Mouse (Mus musculus) heart, embryonic 16.5 days (tissue): ENCODE results near the gene Tor1b. TPM values are rescaled to one million over a fixed set of nuclear protein-coding genes. Genes with fewer than 3 reads are reported as not detected.
"Not testable (repeated sequence)": the region's sequence is repeated elsewhere in the genome, so short reads cannot be mapped to it uniquely, and the experiment has no call there.

ENCODE experiments used
- ATAC-seq: fragments of 200-750 bp; cut with Nextera tagmentation; replicated peaks from 2 replicates; pipeline ENCODE4 v1.8.0; 2017; ENCODE audit warnings: moderate number of reproducible peaks; ENCODE audit not compliant: insufficient read depth, low FRiP score; ENCODE audit errors: extremely low read depth
- H3K27ac ChIP-seq: fragments of 300-500 bp; sonication (generic); 2 replicates; pipeline ENCODE4 v1.5.1; 2014; ENCODE audit warnings: mild to moderate bottlenecking, low read length, control low read depth, moderate library complexity
- H3K27me3 ChIP-seq: fragments of 300-500 bp; sonication (generic); 2 replicates; pipeline ENCODE4 v1.6.1; 2014; ENCODE audit warnings: low read length, mixed read lengths; ENCODE audit not compliant: control insufficient read depth, insufficient read depth
- H3K36me3 ChIP-seq: fragments of 300-500 bp; sonication (generic); 2 replicates; pipeline ENCODE4 v1.6.1; 2014; ENCODE audit not compliant: control insufficient read depth, insufficient read depth
- H3K4me1 ChIP-seq: fragments of 300-500 bp; sonication (generic); 2 replicates; pipeline ENCODE4 v1.6.1; 2014; ENCODE audit warnings: low read length, mixed read lengths; ENCODE audit not compliant: control insufficient read depth, insufficient read depth
- H3K4me2 ChIP-seq: fragments of 300-500 bp; sonication (generic); 2 replicates; pipeline ENCODE4 v1.6.1; 2014; ENCODE audit warnings: low read depth, mild to moderate bottlenecking, control low read depth, low read length
- H3K4me3 ChIP-seq: fragments of 300-500 bp; sonication (generic); 2 replicates; pipeline ENCODE4 v1.5.1; 2014; ENCODE audit warnings: mild to moderate bottlenecking, control low read depth, low read length
- H3K9ac ChIP-seq: fragments of 300-500 bp; sonication (generic); 2 replicates; pipeline ENCODE4 v1.6.1; 2014; ENCODE audit warnings: low read length, control low read depth
- H3K9me3 ChIP-seq: fragments of 300-500 bp; sonication (generic); replicated peaks from 2 replicates; pipeline ENCODE4 v1.6.1; 2016; ENCODE audit warnings: low read length; ENCODE audit not compliant: control insufficient read depth
- WGBS: fragments of 180-500 bp; shearing (Covaris S2); extraction: QIAGEN DNeasy Blood & Tissue Kit; methylation state at CpG from one replicate; pipeline ENCODE4 v1.1.7; 2014; 5-methylcytosine and 5-hydroxymethylcytosine counted together
- polyA plus RNA-seq: library from polyadenylated mRNA; unstranded; fragments of >200 nt; fragmentation: Nextera tagmentation; extraction: Ambion mirVana; gene quantifications from 2 replicates; pipeline ENCODE4 v1.2.1, GENCODE M21; 2015

Gene Tor1b
- polyA plus RNA-seq, 1 experiment from 2014 or later = 26.3 TPM

- Histone ChIP-seq H3K36me3 (no peaks in the 10 kb centered on the region), H3K4me1 (no peaks in the 10 kb centered on the region), H3K27ac (no peak overlapping the region), H3K4me2 (no peak overlapping the region), H3K27me3 (no peaks in the 10 kb centered on the region), H3K9me3 (no peaks in the 10 kb centered on the region), H3K4me3 (no peak overlapping the region), H3K9ac (no peak overlapping the region)
- 48% methylated on average over 4 of the region's 4 CpGs for WGBS
- ATAC-seq = no peak
These were observed 14.2 kb upstream of the Tor1b start for GRCm38 (mm10) chr2:30938574-30938991.

- Histone ChIP-seq H3K27me3 (no peaks in the 10 kb centered on the region), H3K9ac (no peak overlapping the region), H3K36me3 (no peaks in the 10 kb centered on the region), H3K9me3 (no peaks in the 10 kb centered on the region), H3K4me1 (no peaks in the 10 kb centered on the region), H3K4me2 (no peak overlapping the region), H3K4me3 (no peak overlapping the region), H3K27ac (no peak overlapping the region)
- 86% methylated on average over 5 of the region's 5 CpGs for WGBS
- no peak for ATAC-seq
These were observed 11.2 kb upstream of the Tor1b start for GRCm38 (mm10) chr2:30941586-30941985.

GRCm38 (mm10) chr2:30942116-30942515, 10.6 kb upstream of the Tor1b start:
- not testable (repeated sequence) for ATAC-seq, H3K4me3 ChIP-seq, H3K9ac ChIP-seq, H3K9me3 ChIP-seq, H3K36me3 ChIP-seq, H3K27ac ChIP-seq, H3K4me1 ChIP-seq, H3K27me3 ChIP-seq
- 39% methylated on average over 7 of the region's 7 CpGs for WGBS
- peak overlapping the region; percentile 59; the same call in 1 of the 2 replicates for H3K4me2 ChIP-seq

- Histone ChIP-seq H3K4me3 (peak overlapping the region; percentile 48), H3K27me3 (no peaks in the 10 kb centered on the region), H3K9me3 (no peaks in the 10 kb centered on the region), H3K27ac (no peak overlapping the region), H3K4me1 (no peaks in the 10 kb centered on the region), H3K36me3 (no peaks in the 10 kb centered on the region), H3K4me2 (peak overlapping the region; percentile 59), H3K9ac (peak overlapping the region; percentile 57)
- WGBS = 21% methylated on average over 16 of the region's 16 CpGs
- no peak; the same call in 1 of the 2 replicates for ATAC-seq
These were observed 10.2 kb upstream of the Tor1b start for GRCm38 (mm10) chr2:30942603-30943011.

- H3K4me2 ChIP-seq = peak overlapping the region; percentile 83
- peak overlapping the region; percentile 85 for H3K27ac ChIP-seq
- ATAC-seq = no peak; the same call in 1 of the 2 replicates
- H3K4me3 ChIP-seq = peak overlapping the region; percentile 78
- H3K4me1 ChIP-seq = peaks cover 20% of the 10 kb centered on the region
- no peaks in the 10 kb centered on the region for H3K9me3 ChIP-seq
- peaks cover 17% of the 10 kb centered on the region for H3K36me3 ChIP-seq
- no peaks in the 10 kb centered on the region for H3K27me3 ChIP-seq
- peak overlapping the region; percentile 87 for H3K9ac ChIP-seq
- WGBS = 28% methylated on average over 5 of the region's 5 CpGs
These were observed 319 bp upstream of the Tor1b start for GRCm38 (mm10) chr2:30952457-30952823.

GRCm38 (mm10) chr2:30954797-30955196, 2.0 kb downstream of the Tor1b start:
- Histone ChIP-seq H3K4me2 (no peak overlapping the region), H3K9ac (no peak overlapping the region), H3K4me3 (no peak overlapping the region), H3K4me1 (peaks cover 20% of the 10 kb centered on the region), H3K27ac (no peak overlapping the region), H3K27me3 (no peaks in the 10 kb centered on the region), H3K9me3 (no peaks in the 10 kb centered on the region), H3K36me3 (peaks cover 40% of the 10 kb centered on the region)
- WGBS = 53% methylated on average over 6 of the region's 6 CpGs
- ATAC-seq = no peak

- peaks cover 61% of the 10 kb centered on the region for H3K36me3 ChIP-seq
- H3K9me3 ChIP-seq = no peaks in the 10 kb centered on the region
- H3K4me2 ChIP-seq = no peak overlapping the region
- no peak overlapping the region for H3K9ac ChIP-seq
- H3K27ac ChIP-seq = no peak overlapping the region
- H3K4me3 ChIP-seq = no peak overlapping the region
- no peak for ATAC-seq
- no peaks in the 10 kb centered on the region for H3K27me3 ChIP-seq
- WGBS = 80% methylated on average over 4 of the region's 4 CpGs
- peaks cover 17% of the 10 kb centered on the region for H3K4me1 ChIP-seq
These were observed 4.8 kb downstream of the Tor1b start for GRCm38 (mm10) chr2:30957511-30957910.

- 87% methylated on average over 14 of the region's 14 CpGs for WGBS
- Histone ChIP-seq H3K36me3 (peaks cover 74% of the 10 kb centered on the region), H3K4me1 (peaks cover 13% of the 10 kb centered on the region), H3K4me3 (no peak overlapping the region), H3K9me3 (no peaks in the 10 kb centered on the region), H3K4me2 (no peak overlapping the region), H3K27me3 (no peaks in the 10 kb centered on the region), H3K27ac (no peak overlapping the region), H3K9ac (no peak overlapping the region)
- no peak for ATAC-seq
These were observed 6.0 kb downstream of the Tor1b start for GRCm38 (mm10) chr2:30958726-30959125.

GRCm38 (mm10) chr2:30959856-30960255, 7.1 kb downstream of the Tor1b start:
- 49% methylated on average over 5 of the region's 5 CpGs for WGBS
- H3K4me1 ChIP-seq = peaks cover 2% of the 10 kb centered on the region
- H3K4me3 ChIP-seq = no peak overlapping the region
- no peaks in the 10 kb centered on the region for H3K27me3 ChIP-seq
- H3K9ac ChIP-seq = no peak overlapping the region
- peaks cover 78% of the 10 kb centered on the region for H3K36me3 ChIP-seq
- no peak overlapping the region for H3K27ac ChIP-seq
- no peaks in the 10 kb centered on the region for H3K9me3 ChIP-seq
- no peak for ATAC-seq
- no peak overlapping the region for H3K4me2 ChIP-seq
